Mouse (Mus musculus) MN1 (cell line): Measurements from ENCODE around the gene Eif3m.
A peak's percentile ranks its signal among the peaks of the same experiment; 100 is the strongest.

Experiments
- DNase-seq: peaks from one replicate; pipeline ENCODE4 v3.0.0-alpha.2; 2016; ENCODE audit warnings: low spot score

Gene Eif3m

GRCm38 (mm10) chr2:105016192-105016966 lies 501 bp downstream of the Eif3m start:
- DNase-seq = peak; percentile 42

- DNase-seq = no peak
Measured at GRCm38 (mm10) chr2:105007236-105007635, 9.6 kb downstream of the Eif3m start.

GRCm38 (mm10) chr2:104996201-104996600 lies 20.7 kb downstream of the Eif3m start:
- no peak for DNase-seq

- peak; percentile 46 for DNase-seq
Measured at GRCm38 (mm10) chr2:104994436-104994835, 22.4 kb downstream of the Eif3m start.

DNA sequence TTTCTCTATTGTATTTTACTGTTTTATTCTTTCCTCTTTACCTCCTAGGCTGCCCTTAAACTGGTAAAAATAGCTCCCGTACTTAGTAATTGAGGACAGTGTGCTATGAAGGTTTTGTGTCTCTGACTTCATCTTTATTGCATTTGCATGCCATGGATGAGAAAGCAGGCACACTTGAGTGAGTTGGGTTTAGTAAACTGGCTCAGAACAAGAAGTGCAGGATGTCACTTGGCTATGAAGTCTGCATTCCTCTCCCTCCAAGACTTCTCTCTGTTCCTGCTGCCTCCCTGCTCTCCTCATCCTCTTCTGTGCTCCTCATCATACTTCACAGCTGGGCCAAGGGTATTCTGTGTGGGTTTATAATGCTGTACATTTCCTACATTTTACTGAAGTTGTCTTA lies 27.9 kb downstream of the Eif3m start:
- no peak for DNase-seq

DNA sequence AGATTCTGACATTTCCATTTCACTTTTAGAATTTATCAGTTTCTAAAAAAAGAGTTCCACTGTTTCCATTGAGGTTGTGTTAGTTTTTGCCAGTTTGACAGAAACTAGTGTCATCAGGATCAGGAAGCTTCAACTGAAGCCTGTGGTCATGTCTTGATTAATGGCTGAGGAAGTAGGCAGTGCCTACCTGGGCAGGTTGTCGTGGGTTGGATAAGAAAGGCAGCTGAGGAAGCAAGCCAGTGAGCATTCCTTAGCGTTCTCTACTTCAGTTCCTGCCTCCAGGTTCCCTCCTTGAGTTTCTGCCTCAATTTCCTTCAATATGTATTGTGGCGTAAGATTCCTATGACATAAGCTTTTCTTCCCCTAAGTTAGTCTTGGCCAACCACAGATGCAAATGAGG lies 31.1 kb downstream of the Eif3m start:
- no peak for DNase-seq

DNA sequence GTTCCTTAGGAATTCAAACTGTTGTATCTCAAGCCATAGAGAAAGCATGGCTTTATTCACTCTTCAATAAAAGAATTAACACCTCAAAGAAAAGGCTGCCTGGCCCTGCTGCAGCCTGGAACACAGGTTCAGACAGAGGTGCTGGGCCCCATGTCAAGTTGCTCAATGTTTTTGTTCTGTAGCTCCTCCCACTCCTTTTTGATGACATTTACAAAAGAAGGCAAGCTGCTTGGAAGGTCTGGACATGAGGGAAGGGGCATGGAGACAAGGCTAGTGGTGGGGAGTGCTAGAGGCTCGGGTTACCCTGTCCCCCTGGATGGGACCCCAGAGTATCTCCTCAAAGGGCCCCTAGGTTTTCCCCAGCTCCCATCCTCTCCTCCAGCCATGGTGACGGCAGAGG lies 35.2 kb downstream of the Eif3m start:
- DNase-seq = no peak

DNA sequence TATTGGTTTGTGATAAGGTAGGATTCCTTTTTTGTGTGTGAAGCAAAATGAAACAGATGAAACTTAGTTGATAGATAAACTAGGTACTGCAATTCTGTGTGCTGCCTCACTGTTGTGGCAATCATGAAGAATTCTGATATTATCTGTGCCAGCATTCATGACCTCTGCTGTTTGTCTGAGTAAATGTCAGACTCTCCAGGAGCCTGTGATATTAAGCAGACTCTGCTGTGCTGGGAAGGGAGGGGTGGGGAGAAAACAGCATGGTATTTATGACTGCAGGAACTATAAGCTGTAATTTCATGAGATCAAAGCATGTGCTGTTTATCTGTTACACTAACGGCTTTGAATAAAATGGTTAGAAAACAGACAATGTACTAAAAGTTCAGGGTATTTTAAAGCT lies 52.4 kb downstream of the Eif3m start:
- DNase-seq = peak; percentile 39
